Mouse (Mus musculus) stomach, postnatal 0 days (tissue): ENCODE measurements around the gene Chst3. TPM values are rescaled to one million over a fixed set of nuclear protein-coding genes. Genes with fewer than 3 reads are reported as not detected.

ENCODE experiments used
- ATAC-seq: fragments of 200-750 bp; cut with Nextera tagmentation; 2 replicates; pipeline ENCODE4 v1.8.0; 2017; ENCODE audit not compliant: low FRiP score, low TSS enrichment
- DNase-seq: peaks from one replicate; pipeline ENCODE4 v3.0.0-alpha.2; 2016; ENCODE audit warnings: low spot score
- H3K27ac ChIP-seq: fragments of 300-500 bp; sonication (generic); replicated peaks from 2 replicates; pipeline ENCODE4 v1.5.1; 2014; ENCODE audit warnings: mild to moderate bottlenecking, control low read depth
- H3K27me3 ChIP-seq: fragments of 300-500 bp; sonication (generic); 2 replicates; pipeline ENCODE4 v1.6.1; 2014; ENCODE audit warnings: low read length; ENCODE audit not compliant: control insufficient read depth, insufficient read depth
- H3K36me3 ChIP-seq: fragments of 300-500 bp; sonication (generic); 2 replicates; pipeline ENCODE4 v1.6.1; 2014; ENCODE audit warnings: low read length, mixed read lengths; ENCODE audit not compliant: control insufficient read depth, insufficient read depth
- H3K4me1 ChIP-seq: fragments of 300-500 bp; sonication (generic); replicated peaks from 2 replicates; pipeline ENCODE4 v1.6.1; 2014; ENCODE audit warnings: antibody characterized with exemption; ENCODE audit not compliant: control insufficient read depth, insufficient read depth
- H3K4me2 ChIP-seq: fragments of 300-500 bp; sonication (generic); replicated peaks from 2 replicates; pipeline ENCODE4 v1.6.1; 2014; ENCODE audit warnings: low read depth, mild to moderate bottlenecking, control low read depth, moderate library complexity
- H3K4me3 ChIP-seq: fragments of 300-500 bp; sonication (generic); 2 replicates; pipeline ENCODE4 v1.5.1; 2014; ENCODE audit warnings: low read depth, low read length, control low read depth
- H3K9ac ChIP-seq: fragments of 300-500 bp; sonication (generic); 2 replicates; pipeline ENCODE4 v1.6.1; 2014; ENCODE audit warnings: mild to moderate bottlenecking, low read length, control low read depth, mixed read lengths
- H3K9me3 ChIP-seq: fragments of 300-500 bp; sonication (generic); 2 replicates; pipeline ENCODE4 v1.6.1; 2016; ENCODE audit warnings: low read length; ENCODE audit not compliant: control insufficient read depth
- CTCF ChIP-seq: IDR thresholded peaks from 2 replicates; pipeline ENCODE4 v1.5.1; 2016; ENCODE audit warnings: antibody characterized with exemption, low read depth, mild to moderate bottlenecking, moderate library complexity
- EP300 ChIP-seq: optimal IDR thresholded peaks from 2 replicates; pipeline ENCODE3; 2016; ENCODE audit warnings: antibody characterized with exemption
- WGBS: fragments of 180-500 bp; shearing (Covaris S2); extraction: QIAGEN DNeasy Blood & Tissue Kit; methylation state at CpG from one replicate; pipeline ENCODE4 v1.1.7; 2014; 5-methylcytosine and 5-hydroxymethylcytosine counted together
- polyA plus RNA-seq: library from polyadenylated mRNA; unstranded; fragments of >200 nt; fragmentation: Nextera tagmentation; extraction: Ambion mirVana; gene quantifications from 2 replicates; pipeline ENCODE4 v1.2.1, GENCODE M21; 2015

Chst3 gene
- polyA plus RNA-seq, 1 experiment from 2014 or later, result 1.1 TPM

- TF ChIP-seq CTCF (no peak), EP300 (no peak)
- Histone ChIP-seq H3K4me3 (no peak overlapping the region), H3K27me3 (no peaks in the 10 kb centered on the region), H3K36me3 (no peaks in the 10 kb centered on the region), H3K4me2 (no peak overlapping the region), H3K4me1 (peaks cover 6% of the 10 kb centered on the region; the same call in 1 of the 2 replicates), H3K27ac (no peak overlapping the region), H3K9me3 (no peaks in the 10 kb centered on the region), H3K9ac (no peak overlapping the region)
- 70% methylated on average over 6 of the region's 6 CpGs for WGBS
- ATAC-seq (no peak), DNase-seq (no peak)
These were observed 19.7 kb downstream of the Chst3 start for GRCm38 (mm10) chr10:60199378-60199777.

- DNase-seq, result no peak
- no peak overlapping the region for H3K9ac ChIP-seq
- no peaks in the 10 kb centered on the region for H3K27me3 ChIP-seq
- no peak overlapping the region for H3K4me3 ChIP-seq
- H3K9me3 ChIP-seq, result no peaks in the 10 kb centered on the region
- WGBS, result 45% methylated on average over 10 of the region's 10 CpGs
- TF ChIP-seq EP300, result no peak
- no peak for TF ChIP-seq CTCF
- H3K27ac ChIP-seq, result no peak overlapping the region
- peaks cover 13% of the 10 kb centered on the region; the same call in 1 of the 2 replicates for H3K4me1 ChIP-seq
- no peak for ATAC-seq
- no peak overlapping the region for H3K4me2 ChIP-seq
- H3K36me3 ChIP-seq, result no peaks in the 10 kb centered on the region
These were observed 21.6 kb downstream of the Chst3 start for GRCm38 (mm10) chr10:60197406-60197821.

GRCm38 (mm10) chr10:60196971-60197370 lies 22.1 kb downstream of the Chst3 start:
- TF ChIP-seq EP300, result no peak
- no peak for TF ChIP-seq CTCF
- no peak overlapping the region for H3K4me3 ChIP-seq
- H3K4me1 ChIP-seq, result peaks cover 15% of the 10 kb centered on the region; the same call in 1 of the 2 replicates
- H3K9me3 ChIP-seq, result no peaks in the 10 kb centered on the region
- H3K27me3 ChIP-seq, result no peaks in the 10 kb centered on the region
- no peak overlapping the region for H3K4me2 ChIP-seq
- ATAC-seq, result no peak
- H3K27ac ChIP-seq, result no peak overlapping the region
- no peak for DNase-seq
- H3K9ac ChIP-seq, result no peak overlapping the region
- H3K36me3 ChIP-seq, result no peaks in the 10 kb centered on the region
- 43% methylated on average over 5 of the region's 5 CpGs for WGBS

GRCm38 (mm10) chr10:60195087-60195486 lies 24.0 kb downstream of the Chst3 start:
- DNase-seq (no peak), ATAC-seq (no peak)
- Histone ChIP-seq H3K4me3 (no peak overlapping the region), H3K4me1 (peaks cover 16% of the 10 kb centered on the region; the same call in 1 of the 2 replicates), H3K9ac (no peak overlapping the region), H3K4me2 (no peak overlapping the region), H3K27ac (no peak overlapping the region), H3K36me3 (no peaks in the 10 kb centered on the region), H3K9me3 (no peaks in the 10 kb centered on the region), H3K27me3 (no peaks in the 10 kb centered on the region)
- WGBS, result 22% methylated on average over 4 of the region's 4 CpGs
- TF ChIP-seq CTCF (no peak), EP300 (no peak)

- ATAC-seq, result peak; percentile 80
- no peaks in the 10 kb centered on the region for H3K27me3 ChIP-seq
- H3K27ac ChIP-seq, result peak overlapping the region; percentile 45; the same call in 1 of the 2 replicates
- peak; percentile 67 for DNase-seq
- H3K4me1 ChIP-seq, result peaks cover 16% of the 10 kb centered on the region; the same call in 1 of the 2 replicates
- TF ChIP-seq EP300, result no peak
- peak; percentile 42 for TF ChIP-seq CTCF
- H3K9ac ChIP-seq, result no peak overlapping the region
- H3K4me3 ChIP-seq, result peak overlapping the region; percentile 10; the same call in 1 of the 2 replicates
- H3K9me3 ChIP-seq, result no peaks in the 10 kb centered on the region
- WGBS, result 7% methylated on average over 19 of the region's 19 CpGs
- peak overlapping the region; percentile 43 for H3K4me2 ChIP-seq
- no peaks in the 10 kb centered on the region for H3K36me3 ChIP-seq
These were observed 25.3 kb downstream of the Chst3 start for GRCm38 (mm10) chr10:60193532-60194423.

- Histone ChIP-seq H3K27me3 (no peaks in the 10 kb centered on the region), H3K9ac (no peak overlapping the region), H3K4me2 (peak overlapping the region; percentile 55), H3K9me3 (no peaks in the 10 kb centered on the region), H3K4me3 (peak overlapping the region; percentile 21; the same call in 1 of the 2 replicates), H3K27ac (no peak overlapping the region), H3K4me1 (peaks cover 16% of the 10 kb centered on the region; the same call in 1 of the 2 replicates), H3K36me3 (no peaks in the 10 kb centered on the region)
- ATAC-seq (peak; percentile 55), DNase-seq (peak; percentile 83)
- WGBS, result under 1% methylated on average over 17 of the region's 17 CpGs
- TF ChIP-seq EP300 (no peak), CTCF (peak; percentile 88)
These were observed 27.3 kb downstream of the Chst3 start for GRCm38 (mm10) chr10:60191796-60192195.
